Mouse (Mus musculus): Measurements from ENCODE around the gene Fbxw11.
"Not testable (repeated sequence)": the region's sequence is repeated elsewhere in the genome, so short reads cannot be mapped to it uniquely, and the experiment has no call there.

The Fbxw11 gene

GRCm38 (mm10) chr11:32666983-32667382 is 24.5 kb downstream of the Fbxw11 start:
- DNase-seq (ENCODE audit: low read depth in 2 of 2, low spot score in 2 of 2): no peak

- no peak for DNase-seq (ENCODE audit: low read depth in 2 of 2, low spot score in 2 of 2)
These were observed 29.0 kb downstream of the Fbxw11 start for GRCm38 (mm10) chr11:32671480-32671879.

- no peak for DNase-seq (ENCODE audit: low read depth in 2 of 2, low spot score in 2 of 2)
These were observed 34.3 kb downstream of the Fbxw11 start for GRCm38 (mm10) chr11:32676777-32677176.

GRCm38 (mm10) chr11:32677811-32678210 is 35.3 kb downstream of the Fbxw11 start:
- no peak for DNase-seq (ENCODE audit: low read depth in 2 of 2, low spot score in 2 of 2)

GRCm38 (mm10) chr11:32679091-32679490 is 36.6 kb downstream of the Fbxw11 start:
- not testable (repeated sequence) for DNase-seq (ENCODE audit: low read depth in 2 of 2, low spot score in 2 of 2)

GRCm38 (mm10) chr11:32680014-32680413 is 37.5 kb downstream of the Fbxw11 start:
- DNase-seq (ENCODE audit: low read depth in 2 of 2, low spot score in 2 of 2): no peak

GRCm38 (mm10) chr11:32681192-32681795 is 38.8 kb downstream of the Fbxw11 start:
- DNase-seq (ENCODE audit: low read depth in 2 of 2, low spot score in 2 of 2): no peak

- DNase-seq (ENCODE audit: low read depth in 2 of 2, low spot score in 2 of 2): no peak
These were observed 40.0 kb downstream of the Fbxw11 start for GRCm38 (mm10) chr11:32682335-32683102.

- no peak for DNase-seq (ENCODE audit: low read depth in 2 of 2, low spot score in 2 of 2)
These were observed 42.2 kb downstream of the Fbxw11 start for GRCm38 (mm10) chr11:32684690-32685254.

- no peak for DNase-seq (ENCODE audit: low read depth in 2 of 2, low spot score in 2 of 2)
These were observed 45.8 kb downstream of the Fbxw11 start for GRCm38 (mm10) chr11:32688245-32688855.

GRCm38 (mm10) chr11:32689510-32689909 is 47.0 kb downstream of the Fbxw11 start:
- no peak for DNase-seq (ENCODE audit: low read depth in 2 of 2, low spot score in 2 of 2)

GRCm38 (mm10) chr11:32692834-32693233 is 50.3 kb downstream of the Fbxw11 start:
- DNase-seq (ENCODE audit: low read depth in 2 of 2, low spot score in 2 of 2): no peak

- DNase-seq (ENCODE audit: low read depth in 2 of 2, low spot score in 2 of 2): no peak
These were observed 51.1 kb downstream of the Fbxw11 start for GRCm38 (mm10) chr11:32693431-32694141.

- DNase-seq (ENCODE audit: low read depth in 2 of 2, low spot score in 2 of 2): not testable (repeated sequence)
These were observed 51.9 kb downstream of the Fbxw11 start for GRCm38 (mm10) chr11:32694322-32695003.

- no peak for DNase-seq (ENCODE audit: low read depth in 2 of 2, low spot score in 2 of 2)
These were observed 54.0 kb downstream of the Fbxw11 start for GRCm38 (mm10) chr11:32696446-32697090.

- DNase-seq (ENCODE audit: low read depth in 2 of 2, low spot score in 2 of 2): no peak
These were observed 55.2 kb downstream of the Fbxw11 start for GRCm38 (mm10) chr11:32697695-32698094.

- DNase-seq (ENCODE audit: low read depth in 2 of 2, low spot score in 2 of 2): no peak
These were observed 57.5 kb downstream of the Fbxw11 start for GRCm38 (mm10) chr11:32699913-32700493.

- no peak for DNase-seq (ENCODE audit: low read depth in 2 of 2, low spot score in 2 of 2)
These were observed 59.0 kb downstream of the Fbxw11 start for GRCm38 (mm10) chr11:32701566-32701965.

GRCm38 (mm10) chr11:32704241-32704890 is 61.8 kb downstream of the Fbxw11 start:
- no peak for DNase-seq (ENCODE audit: low read depth in 2 of 2, low spot score in 2 of 2)
